In the genomic region with DNA sequence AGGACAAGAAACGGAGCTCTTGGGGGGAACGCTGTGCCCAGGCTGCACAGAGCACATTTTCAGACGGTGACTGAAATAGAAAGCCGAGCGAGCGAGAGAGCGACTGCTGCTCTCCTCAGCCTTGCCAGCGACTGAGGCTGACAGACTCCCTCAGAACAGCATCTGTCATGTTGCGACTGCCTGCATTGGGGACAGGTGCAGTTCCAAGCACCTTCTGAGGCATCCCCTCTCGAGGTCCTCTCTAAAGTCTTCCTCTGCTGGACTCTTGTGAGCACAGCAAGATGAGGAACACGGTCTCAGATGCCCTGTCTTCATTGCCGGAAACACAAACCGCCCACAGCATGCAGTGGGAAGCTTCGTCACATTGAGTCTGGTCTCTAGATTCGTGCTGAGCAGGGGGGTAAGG, we compare ENCODE assay signal across 13 mouse cellular contexts.
A peak's percentile ranks its signal among the peaks of the same experiment; 100 is the strongest.
DNase-seq lines count a peak whose midpoint lies in the region; ATAC-seq lines count a peak whose summit lies in the region.
"Had no signal": no experiment of that assay in that cellular context is flagged by ENCODE, and none has a peak within 500 bp of the region (broad histone marks: within the 10 kb centered on the region; RNA-seq: fewer than 3 reads in every experiment).

No protein-coding gene starts in this region.

- no peaks in the 10 kb centered on the region for H3K36me3 ChIP-seq in forebrain, embryonic 15.5 days
- no peaks in the 10 kb centered on the region for H3K36me3 ChIP-seq in forebrain, embryonic 11.5 days (ENCODE audit: control insufficient read depth, insufficient read depth, low read length)
- H3K36me3 ChIP-seq: liver, embryonic 12.5 days had no signal

- no peaks in the 10 kb centered on the region for H3K27me3 ChIP-seq in forebrain, embryonic 15.5 days
- no peaks in the 10 kb centered on the region for H3K27me3 ChIP-seq in forebrain, embryonic 11.5 days (ENCODE audit: control insufficient read depth, insufficient read depth, low read length)
- H3K27me3 ChIP-seq: liver, embryonic 12.5 days had no signal

- peak overlapping the region; percentile 66 for H3K27ac ChIP-seq in forebrain, embryonic 15.5 days (replicated peaks)
- H3K27ac ChIP-seq in forebrain, embryonic 11.5 days (ENCODE audit: low read depth, low read length), result no peak overlapping the region
- H3K27ac ChIP-seq: liver, embryonic 12.5 days had no signal

- DNase-seq in forebrain, embryonic 11.5 days (ENCODE audit: low spot score), result no peak
- DNase-seq in frontal cortex, postnatal 10 days (ENCODE audit: low spot score in 2 of 2), result peak; percentile 39 to 53
- peak; percentile 61 to 65 for DNase-seq in layer of hippocampus, postnatal 36 days
- peak; percentile 85 to 90 for DNase-seq in right cerebral cortex, postnatal 10 days (ENCODE audit: low spot score in 2 of 2)
- DNase-seq in thymus, adult 18-20 months, result no peak
- DNase-seq in spleen, postnatal 36 days (ENCODE audit: low spot score in 2 of 2), result no peak
- DNase-seq: adrenal gland, postnatal 10 days; heart, postnatal 36 days; kidney, adult 18-20 months had no signal

- no peaks in the 10 kb centered on the region for H3K9me3 ChIP-seq in forebrain, embryonic 15.5 days
- H3K9me3 ChIP-seq in forebrain, embryonic 11.5 days (ENCODE audit: control insufficient read depth, low read length), result no peaks in the 10 kb centered on the region
- H3K9me3 ChIP-seq: liver, embryonic 12.5 days had no signal

- ATAC-seq in forebrain, embryonic 15.5 days (replicated peaks), result no peak; the same call in 1 of the 2 replicates
- ATAC-seq in forebrain, embryonic 11.5 days (replicated peaks; ENCODE audit: low FRiP score), result no peak
- ATAC-seq in erythroid progenitor cell, adult 5-6 weeks (replicated peaks; ENCODE audit: low FRiP score, poor library complexity, severe bottlenecking), result no peak
- ATAC-seq: liver, embryonic 12.5 days; midbrain, embryonic 16.5 days had no signal

- 82% methylated on average over 15 of the region's 15 CpGs for WGBS in forebrain, embryonic 15.5 days
- 89% methylated on average over 15 of the region's 15 CpGs for WGBS in forebrain, embryonic 11.5 days

- H3K4me3 ChIP-seq in forebrain, embryonic 15.5 days, result no peak overlapping the region
- no peak overlapping the region for H3K4me3 ChIP-seq in forebrain, embryonic 11.5 days (ENCODE audit: low read depth, low read length)
- H3K4me3 ChIP-seq: liver, embryonic 12.5 days had no signal

- 0 out of 2 replicates have a peak, but pooled peaks cover 2% of the 10 kb centered on the region for H3K4me1 ChIP-seq in forebrain, embryonic 15.5 days
- H3K4me1 ChIP-seq in forebrain, embryonic 11.5 days (replicated peaks; ENCODE audit: control insufficient read depth, insufficient read depth, low read length), result no peaks in the 10 kb centered on the region
- H3K4me1 ChIP-seq: liver, embryonic 12.5 days had no signal

- no peak overlapping the region for H3K4me2 ChIP-seq in forebrain, embryonic 15.5 days (replicated peaks)
- no peak overlapping the region for H3K4me2 ChIP-seq in forebrain, embryonic 11.5 days (ENCODE audit: low read depth, low read length, severe bottlenecking)
- H3K4me2 ChIP-seq: liver, embryonic 12.5 days had no signal

- no peak overlapping the region for H3K9ac ChIP-seq in forebrain, embryonic 15.5 days (replicated peaks)
- H3K9ac ChIP-seq in forebrain, embryonic 11.5 days (ENCODE audit: low read length), result no peak overlapping the region
- H3K9ac ChIP-seq: liver, embryonic 12.5 days had no signal

Comparison
In these comparisons a context has a peak if more than half of its experiments do, and no peak if none do; other contexts are left out.
1. DNase-seq: peak in frontal cortex, postnatal 10 days (2 of 2), layer of hippocampus, postnatal 36 days (2 of 2) and right cerebral cortex, postnatal 10 days (2 of 2); none in forebrain, embryonic 11.5 days (single experiment), thymus, adult 18-20 months (0 of 2) and spleen, postnatal 36 days (0 of 2).